Mouse (Mus musculus) heart, embryonic 13.5 days (tissue): Measurements from ENCODE around the gene Tcea3. TPM values are rescaled to one million over a fixed set of nuclear protein-coding genes. Genes with fewer than 3 reads are reported as not detected.

Source experiments
- ATAC-seq: fragments of 200-750 bp; cut with Nextera tagmentation; 2 replicates; pipeline ENCODE4 v1.8.0; 2017; ENCODE audit warnings: moderate TSS enrichment; ENCODE audit not compliant: insufficient number of reproducible peaks, low FRiP score, low TSS enrichment; ENCODE audit errors: extremely low read depth
- H3K27ac ChIP-seq: fragments of 300-500 bp; sonication (generic); replicated peaks from 2 replicates; pipeline ENCODE4 v1.5.1; 2015; ENCODE audit warnings: moderate library complexity, mild to moderate bottlenecking, inconsistent platforms
- H3K27me3 ChIP-seq: fragments of 300-500 bp; sonication (generic); replicated peaks from 2 replicates; pipeline ENCODE4 v1.6.1; 2015; ENCODE audit warnings: mild to moderate bottlenecking, inconsistent platforms
- H3K36me3 ChIP-seq: fragments of 300-500 bp; sonication (generic); 2 replicates; pipeline ENCODE4 v1.6.1; 2015; ENCODE audit warnings: mild to moderate bottlenecking, inconsistent platforms
- H3K4me1 ChIP-seq: fragments of 300-500 bp; sonication (generic); 2 replicates; pipeline ENCODE4 v1.6.1; 2015; ENCODE audit warnings: inconsistent platforms
- H3K4me2 ChIP-seq: fragments of 300-500 bp; sonication (generic); 2 replicates; pipeline ENCODE4 v1.6.1; 2015; ENCODE audit warnings: inconsistent platforms, mild to moderate bottlenecking, moderate library complexity
- H3K4me3 ChIP-seq: fragments of 300-500 bp; sonication (generic); 2 replicates; pipeline ENCODE4 v1.5.1; 2015; ENCODE audit warnings: moderate library complexity, mild to moderate bottlenecking, inconsistent platforms
- H3K9ac ChIP-seq: fragments of 300-500 bp; sonication (generic); 2 replicates; pipeline ENCODE4 v1.6.1; 2015; ENCODE audit warnings: inconsistent platforms, mild to moderate bottlenecking, moderate library complexity
- H3K9me3 ChIP-seq: fragments of 300-500 bp; sonication (generic); 2 replicates; pipeline ENCODE4 v1.6.1; 2016; ENCODE audit warnings: inconsistent platforms
- WGBS: fragments of 180-500 bp; shearing (Covaris S2); methylation state at CpG from one replicate; pipeline ENCODE4 v1.1.7; 2015; ENCODE audit warnings: mixed read lengths; 5-methylcytosine and 5-hydroxymethylcytosine counted together
- polyA plus RNA-seq: library from polyadenylated mRNA; unstranded; fragments of >200 nt; fragmentation: Nextera tagmentation; extraction: Ambion mirVana; gene quantifications from 2 replicates; pipeline ENCODE4 v1.2.1, GENCODE M21; 2015

Tcea3 gene
- polyA plus RNA-seq, 1 experiment from 2014 or later, result 58.8 TPM

DNA sequence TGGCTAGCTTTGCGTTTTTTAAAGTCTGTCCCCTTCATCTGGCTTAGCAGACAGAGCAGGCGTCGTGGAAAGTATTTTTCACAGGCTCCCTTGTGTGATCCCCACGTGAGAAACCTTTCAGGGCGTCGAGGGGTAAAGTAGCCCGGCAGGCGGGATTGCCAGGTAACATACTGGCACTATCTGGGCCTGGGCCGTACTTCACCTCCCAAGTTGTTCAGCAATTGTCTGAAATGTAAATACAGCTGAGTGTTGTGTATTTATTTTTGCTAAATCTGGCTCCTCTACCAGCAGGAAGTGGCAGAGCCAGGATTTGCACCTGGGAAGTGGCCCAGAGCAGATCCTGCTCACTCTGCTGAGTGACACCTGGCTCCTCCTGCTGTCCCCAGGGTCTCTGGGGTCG is 30.5 kb upstream of the Tcea3 start:
- H3K4me3 ChIP-seq, result no peak overlapping the region
- no peaks in the 10 kb centered on the region for H3K9me3 ChIP-seq
- H3K27ac ChIP-seq, result no peak overlapping the region
- no peaks in the 10 kb centered on the region for H3K36me3 ChIP-seq
- no peak overlapping the region for H3K4me2 ChIP-seq
- WGBS, result 59% methylated on average over 10 of the region's 10 CpGs
- no peak overlapping the region for H3K9ac ChIP-seq
- peaks cover 19% of the 10 kb centered on the region for H3K27me3 ChIP-seq
- ATAC-seq, result no peak
- peaks cover 35% of the 10 kb centered on the region for H3K4me1 ChIP-seq

DNA sequence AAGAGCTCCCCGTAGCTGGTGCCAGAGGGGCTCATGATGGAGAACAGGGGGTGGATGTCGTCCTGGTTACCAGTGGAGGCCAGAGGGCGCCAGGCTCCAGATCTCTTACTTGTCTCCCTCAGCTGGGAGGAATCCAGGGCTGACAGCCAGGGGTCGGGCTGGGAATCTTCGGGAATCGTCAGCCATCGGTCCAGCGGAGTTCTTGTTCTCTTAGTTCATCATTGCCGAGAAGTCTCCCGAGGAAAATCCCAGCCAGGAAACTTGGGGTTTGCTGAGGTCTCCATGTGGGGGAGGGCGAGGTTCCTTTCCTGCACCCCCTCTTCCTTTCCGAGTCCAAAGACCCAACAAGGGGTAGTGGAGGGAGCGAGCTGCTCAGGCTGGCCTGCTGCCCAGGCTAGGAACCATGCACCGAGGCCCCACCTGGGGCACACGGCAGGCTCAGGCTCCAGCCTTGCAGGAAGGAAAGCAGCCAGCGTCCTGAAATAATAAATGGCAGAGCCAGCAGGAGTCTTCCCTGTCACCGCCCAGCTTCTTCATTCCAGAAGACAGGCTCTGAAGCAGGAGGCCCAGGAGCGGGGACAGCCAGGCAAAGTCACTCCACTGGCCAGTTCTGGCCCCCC is 28.8 kb upstream of the Tcea3 start:
- H3K27me3 ChIP-seq, result peaks cover 19% of the 10 kb centered on the region
- no peaks in the 10 kb centered on the region for H3K9me3 ChIP-seq
- H3K4me2 ChIP-seq, result peak overlapping the region; percentile 64
- WGBS, result 7% methylated on average over 18 of the region's 18 CpGs
- no peak; the same call in 1 of the 2 replicates for ATAC-seq
- H3K9ac ChIP-seq, result peak overlapping the region; percentile 57
- H3K4me3 ChIP-seq, result peak overlapping the region; percentile 21
- peak overlapping the region; percentile 72 for H3K27ac ChIP-seq
- peaks cover 32% of the 10 kb centered on the region for H3K4me1 ChIP-seq
- no peaks in the 10 kb centered on the region for H3K36me3 ChIP-seq

DNA sequence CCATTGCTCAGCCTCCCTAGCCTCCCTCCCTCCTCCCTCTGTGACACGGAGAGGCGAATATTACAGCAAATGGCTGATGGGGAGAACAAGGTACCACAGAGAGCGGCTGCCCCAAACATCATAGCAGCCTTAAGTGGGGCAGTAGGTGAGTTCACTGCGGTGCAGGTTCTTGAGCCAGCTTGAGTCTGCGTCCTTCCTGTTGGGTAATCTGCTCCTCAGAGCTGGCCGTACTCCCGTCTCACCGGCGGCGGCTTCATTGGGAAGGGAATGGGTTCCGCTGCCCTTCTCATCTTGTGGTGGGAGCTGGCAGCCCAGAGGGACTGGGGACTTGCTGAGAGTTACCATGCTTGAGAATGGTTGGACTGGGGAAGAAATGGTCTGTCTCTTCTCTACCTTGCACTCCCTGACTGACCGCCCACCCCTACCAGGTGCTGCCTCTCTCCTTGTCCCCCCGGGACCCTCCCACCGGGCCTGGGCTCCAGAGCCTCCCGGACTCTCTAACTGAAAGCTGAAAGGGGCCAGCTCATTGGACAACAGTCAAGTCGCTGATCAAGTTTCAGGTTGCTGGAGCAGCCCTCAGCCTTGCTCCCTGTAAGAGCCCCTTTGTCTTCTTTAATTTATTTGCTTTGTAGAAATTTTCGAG is 27.3 kb upstream of the Tcea3 start:
- Histone ChIP-seq H3K27me3 (peaks cover 19% of the 10 kb centered on the region), H3K36me3 (no peaks in the 10 kb centered on the region), H3K27ac (0 out of 2 replicates have a peak overlapping the region, but pooled peaks have one; percentile 9), H3K4me1 (peaks cover 35% of the 10 kb centered on the region), H3K4me2 (peak overlapping the region; percentile 63), H3K4me3 (peak overlapping the region; percentile 31), H3K9ac (peak overlapping the region; percentile 47), H3K9me3 (no peaks in the 10 kb centered on the region)
- no peak for ATAC-seq
- WGBS, result 12% methylated on average over 17 of the region's 17 CpGs

DNA sequence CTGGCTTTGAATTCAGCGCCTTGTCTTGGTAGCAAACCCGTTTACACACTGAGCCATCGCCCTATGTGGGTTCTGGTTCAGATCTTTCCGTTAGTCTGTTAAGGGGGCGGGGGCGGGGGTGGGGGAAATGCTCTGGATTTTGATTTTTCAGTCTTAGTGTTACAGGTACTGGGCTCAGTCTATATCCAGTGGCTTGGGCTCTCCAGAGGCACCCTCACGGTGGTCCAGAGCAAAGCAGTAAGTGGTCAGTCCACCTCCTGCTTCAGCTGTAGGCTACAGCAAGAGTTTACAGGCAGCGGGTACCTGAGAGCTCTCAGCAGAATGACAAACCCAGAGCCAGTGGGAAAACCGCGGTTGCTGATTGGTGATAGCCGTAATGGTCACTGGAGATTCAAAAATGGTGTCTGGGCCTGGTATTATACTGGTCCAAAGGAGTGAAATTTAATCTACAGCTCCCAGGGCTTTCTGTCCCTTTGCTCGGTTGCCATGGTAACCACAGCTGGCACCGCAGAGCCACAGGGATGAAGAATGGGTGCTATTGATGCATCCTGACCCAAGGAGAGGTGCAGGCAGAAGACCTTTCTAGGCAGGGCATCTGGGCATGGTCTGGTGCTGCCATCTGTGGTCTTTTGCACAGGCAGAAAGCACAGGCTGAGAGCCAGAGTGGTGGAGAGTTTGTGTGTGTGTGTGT is 23.8 kb upstream of the Tcea3 start:
- 68% methylated on average over 13 of the region's 13 CpGs for WGBS
- ATAC-seq, result no peak
- H3K9ac ChIP-seq, result no peak overlapping the region

DNA sequence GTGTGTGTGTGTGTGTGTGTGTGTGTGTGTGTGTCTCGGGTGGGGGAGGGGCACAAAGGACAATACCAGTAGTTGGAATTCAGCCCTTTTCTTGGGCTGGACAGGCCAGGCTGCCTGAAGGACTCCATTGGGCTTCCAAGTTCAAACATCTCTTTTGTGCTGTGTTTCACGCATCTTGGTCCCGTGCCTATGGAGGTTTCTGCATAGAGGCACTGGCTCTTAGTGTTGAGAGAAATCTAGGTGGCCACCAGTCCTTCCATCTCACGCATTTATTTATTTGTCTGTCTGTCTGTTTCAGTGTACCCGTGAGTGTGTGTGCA is 23.3 kb upstream of the Tcea3 start:
- 67% methylated on average over 5 of the region's 5 CpGs for WGBS
- H3K27me3 ChIP-seq, result peaks cover 12% of the 10 kb centered on the region
- H3K4me1 ChIP-seq, result peaks cover 26% of the 10 kb centered on the region
- no peaks in the 10 kb centered on the region for H3K9me3 ChIP-seq
- no peak overlapping the region for H3K4me3 ChIP-seq
- ATAC-seq, result no peak
- no peak overlapping the region for H3K4me2 ChIP-seq
- no peak overlapping the region for H3K9ac ChIP-seq
- H3K36me3 ChIP-seq, result no peaks in the 10 kb centered on the region
- no peak overlapping the region for H3K27ac ChIP-seq

More for the DNA sequence above, 23.8 kb upstream of the Tcea3 start:
- Histone ChIP-seq H3K9me3 (no peaks in the 10 kb centered on the region), H3K4me1 (peaks cover 31% of the 10 kb centered on the region), H3K27ac (no peak overlapping the region), H3K4me3 (no peak overlapping the region), H3K27me3 (peaks cover 13% of the 10 kb centered on the region), H3K36me3 (no peaks in the 10 kb centered on the region), H3K4me2 (no peak overlapping the region)

DNA sequence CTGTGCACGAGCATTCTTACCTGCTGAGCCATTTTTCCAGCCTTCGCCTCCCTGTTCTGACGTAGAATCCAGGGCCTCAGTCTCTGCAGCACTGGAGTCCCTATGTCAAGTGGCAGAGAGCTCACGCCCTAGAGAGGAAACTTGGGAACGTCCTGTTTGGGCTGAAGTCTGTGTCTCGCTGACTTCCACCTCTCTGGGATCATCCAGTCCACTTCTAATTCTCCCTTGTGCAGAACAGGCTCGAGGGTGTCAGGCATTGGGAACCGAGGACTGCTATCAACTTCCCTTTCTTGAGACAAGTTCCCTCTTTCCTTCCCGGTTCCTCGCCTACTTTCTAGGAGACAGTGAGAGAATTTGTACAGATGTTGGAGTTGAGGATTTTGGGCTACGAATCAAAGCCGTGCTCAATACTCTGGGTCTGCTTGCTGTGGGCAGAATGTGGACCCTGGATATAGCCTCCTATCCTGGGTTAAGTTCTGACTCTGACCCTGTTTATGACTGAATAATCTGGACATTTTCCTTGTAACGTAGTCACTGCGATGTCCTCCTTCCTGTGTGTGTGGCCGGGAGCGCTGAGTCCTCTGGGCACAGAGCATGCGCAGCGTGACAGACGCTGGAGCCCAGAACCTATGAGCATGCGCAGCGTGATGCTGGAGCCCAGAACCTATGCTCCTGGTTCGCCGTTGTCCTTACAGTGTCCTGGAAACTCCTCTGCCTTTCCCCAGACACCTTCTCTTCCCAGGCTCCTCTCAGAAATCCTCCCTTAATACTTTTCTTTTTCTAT is 22.7 kb upstream of the Tcea3 start:
- Histone ChIP-seq H3K36me3 (no peaks in the 10 kb centered on the region), H3K4me2 (no peak overlapping the region), H3K27me3 (peaks cover 5% of the 10 kb centered on the region; the same call in 1 of the 2 replicates), H3K27ac (no peak overlapping the region), H3K4me1 (peaks cover 19% of the 10 kb centered on the region), H3K9ac (no peak overlapping the region), H3K9me3 (no peaks in the 10 kb centered on the region), H3K4me3 (no peak overlapping the region)
- 75% methylated on average over 23 of the region's 23 CpGs for WGBS
- no peak for ATAC-seq

DNA sequence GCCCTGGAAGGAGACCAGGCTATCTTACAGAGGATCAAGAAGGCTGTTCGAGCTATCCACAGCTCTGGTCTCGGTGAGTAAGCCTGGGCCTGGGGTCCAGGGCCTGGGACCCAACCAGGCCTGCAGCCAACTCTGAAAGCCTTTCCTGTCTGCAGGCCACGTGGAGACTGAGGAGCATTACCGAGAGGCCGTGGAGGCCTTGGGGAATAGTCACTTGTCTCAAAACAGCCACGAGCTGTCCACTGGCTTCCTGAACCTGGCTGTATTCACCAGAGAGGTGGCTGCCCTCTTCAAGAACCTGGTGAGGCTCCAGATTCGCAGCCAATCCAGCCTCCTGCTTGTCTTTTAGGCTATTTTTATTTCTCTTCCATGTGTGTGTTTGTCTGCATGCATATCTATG is 20.1 kb upstream of the Tcea3 start:
- Histone ChIP-seq H3K9ac (peak overlapping the region; percentile 12; the same call in 1 of the 2 replicates), H3K36me3 (no peaks in the 10 kb centered on the region), H3K4me3 (no peak overlapping the region)

DNA sequence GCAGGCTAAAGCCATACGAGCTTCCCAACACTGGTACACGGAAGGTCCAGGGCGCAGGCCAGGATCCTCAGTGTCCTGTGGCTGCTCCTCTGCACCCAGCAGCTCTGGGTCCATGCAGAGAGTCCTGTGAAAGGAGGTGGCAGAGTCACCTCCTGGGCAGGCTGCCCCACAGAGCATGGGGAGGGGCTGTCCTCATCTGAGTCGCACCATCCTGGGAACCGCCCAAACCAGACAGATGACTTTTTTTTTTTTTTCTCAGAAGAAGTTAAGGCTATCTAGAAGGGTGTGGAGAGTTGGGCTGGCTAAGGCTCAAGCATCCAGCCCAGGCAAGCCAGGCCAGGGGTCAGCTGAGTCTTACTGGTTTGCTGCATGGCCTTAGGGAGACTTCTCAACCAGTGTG is 18.9 kb upstream of the Tcea3 start:
- Histone ChIP-seq H3K27ac (no peak overlapping the region), H3K4me3 (no peak overlapping the region), H3K4me2 (no peak overlapping the region), H3K9ac (no peak overlapping the region), H3K9me3 (no peaks in the 10 kb centered on the region), H3K27me3 (peaks cover under 1% of the 10 kb centered on the region; the same call in 1 of the 2 replicates), H3K4me1 (peaks cover 10% of the 10 kb centered on the region; the same call in 1 of the 2 replicates), H3K36me3 (no peaks in the 10 kb centered on the region)
- no peak for ATAC-seq
- WGBS, result 68% methylated on average over 5 of the region's 5 CpGs

More for the DNA sequence above, 20.1 kb upstream of the Tcea3 start:
- no peak for ATAC-seq
- WGBS, result 56% methylated on average over 7 of the region's 7 CpGs
- H3K27me3 ChIP-seq, result no peaks in the 10 kb centered on the region
- H3K4me1 ChIP-seq, result peaks cover 10% of the 10 kb centered on the region; the same call in 1 of the 2 replicates
- H3K9me3 ChIP-seq, result no peaks in the 10 kb centered on the region
- no peak overlapping the region for H3K27ac ChIP-seq
- no peak overlapping the region for H3K4me2 ChIP-seq

DNA sequence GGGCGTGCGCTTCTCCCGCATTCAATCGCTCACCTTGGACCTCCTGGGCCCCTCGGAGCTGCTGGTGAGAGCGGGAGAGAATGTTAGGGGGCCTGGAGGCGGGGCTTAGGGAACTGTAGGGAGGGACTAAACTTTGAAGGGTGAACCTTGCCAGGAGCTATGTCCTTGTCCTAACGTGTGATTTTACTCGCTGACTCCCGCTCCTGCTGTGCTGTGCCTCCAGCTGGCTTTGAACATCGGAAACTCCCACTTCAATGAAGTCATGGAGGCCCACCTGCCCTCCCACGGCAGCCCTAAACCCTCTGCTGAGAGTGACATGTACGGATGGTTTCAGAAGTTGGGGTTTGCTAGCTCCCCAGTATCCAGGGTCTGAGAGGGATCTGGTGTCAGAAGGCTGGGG is 8.9 kb upstream of the Tcea3 start:
- peaks cover 13% of the 10 kb centered on the region for H3K36me3 ChIP-seq
- H3K27ac ChIP-seq, result no peak overlapping the region
- peaks cover 13% of the 10 kb centered on the region for H3K4me1 ChIP-seq
- peaks cover 72% of the 10 kb centered on the region for H3K27me3 ChIP-seq
- H3K4me2 ChIP-seq, result peak overlapping the region; percentile 52
- H3K9me3 ChIP-seq, result no peaks in the 10 kb centered on the region
- H3K4me3 ChIP-seq, result peak overlapping the region; percentile 16; the same call in 1 of the 2 replicates
- no peak for ATAC-seq
- WGBS, result 19% methylated on average over 13 of the region's 13 CpGs
- peak overlapping the region; percentile 24; the same call in 1 of the 2 replicates for H3K9ac ChIP-seq

DNA sequence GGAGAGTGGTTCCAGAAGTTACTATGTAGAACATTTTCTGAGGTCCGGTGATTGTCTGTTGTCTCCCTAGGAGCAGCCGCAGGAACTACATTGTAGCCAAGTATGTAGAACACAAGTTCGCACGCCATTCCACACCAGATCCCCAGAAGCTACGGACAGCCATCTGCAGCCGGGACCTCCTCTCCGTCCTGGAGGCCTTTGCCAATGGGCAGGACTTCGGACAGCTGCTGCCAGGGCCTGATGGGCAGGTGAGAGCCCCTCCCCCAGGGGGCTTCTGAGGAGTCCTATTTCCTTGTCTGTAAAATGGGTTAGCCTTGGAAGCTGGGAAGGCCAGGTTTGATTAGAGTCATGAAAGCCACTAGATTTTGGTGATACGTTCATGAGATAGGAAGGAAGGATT is 8.4 kb upstream of the Tcea3 start:
- peaks cover 70% of the 10 kb centered on the region for H3K27me3 ChIP-seq
- ATAC-seq, result no peak
- no peak overlapping the region for H3K27ac ChIP-seq
- peaks cover 13% of the 10 kb centered on the region for H3K4me1 ChIP-seq
- no peak overlapping the region for H3K4me3 ChIP-seq
- 61% methylated on average over 9 of the region's 9 CpGs for whole genome bisulfite sequencing
- no peak overlapping the region for H3K4me2 ChIP-seq
- H3K9me3 ChIP-seq, result no peaks in the 10 kb centered on the region
- H3K36me3 ChIP-seq, result peaks cover 16% of the 10 kb centered on the region
- H3K9ac ChIP-seq, result no peak overlapping the region

DNA sequence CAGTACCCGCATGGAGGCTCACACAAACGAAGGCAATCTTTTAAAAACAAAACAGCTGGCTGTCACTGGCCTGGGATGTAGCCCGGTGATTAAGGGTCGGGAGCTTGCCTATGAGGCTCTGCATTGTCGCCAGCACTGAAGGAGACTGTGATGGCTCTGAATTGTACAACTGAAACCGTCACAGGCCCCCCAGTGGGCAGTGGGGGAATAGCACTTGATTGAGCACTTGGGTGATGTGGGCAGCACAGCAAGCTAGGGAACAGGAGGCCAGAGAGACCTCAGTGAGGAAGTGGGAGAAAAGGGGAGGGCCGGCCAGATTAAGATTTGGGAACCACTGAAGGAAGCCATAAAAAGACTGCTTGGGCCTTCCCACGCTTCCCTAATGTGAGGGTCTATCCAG is 7.9 kb upstream of the Tcea3 start:
- peaks cover 15% of the 10 kb centered on the region for H3K36me3 ChIP-seq
- H3K4me1 ChIP-seq, result peaks cover 14% of the 10 kb centered on the region
- no peak for ATAC-seq
- no peak overlapping the region for H3K27ac ChIP-seq
- no peaks in the 10 kb centered on the region for H3K9me3 ChIP-seq
- H3K9ac ChIP-seq, result no peak overlapping the region
- H3K4me3 ChIP-seq, result no peak overlapping the region
- WGBS, result 22% methylated on average over 8 of the region's 8 CpGs
- no peak overlapping the region for H3K4me2 ChIP-seq
- H3K27me3 ChIP-seq, result peaks cover 66% of the 10 kb centered on the region
